Mouse (Mus musculus) G1E (cell line): Measurements from ENCODE around the gene Map4k4. TPM values are rescaled to one million over a fixed set of nuclear protein-coding genes. Genes with fewer than 3 reads are reported as not detected.

ENCODE experiments used
- ATAC-seq: 2 replicates; pipeline ENCODE4 v1.8.0; 2016; ENCODE audit warnings: mild to moderate bottlenecking; ENCODE audit not compliant: insufficient number of reproducible peaks, poor library complexity, low FRiP score, severe bottlenecking; ENCODE audit errors: extremely low read depth
- DNase-seq: peaks from one replicate; pipeline ENCODE4 v3.0.0; 2012; ENCODE audit warnings: low spot score
- H3K27me3 ChIP-seq: 2 replicates; pipeline ENCODE4 v1.6.1; 2012; ENCODE audit warnings: mild to moderate bottlenecking, low read length, inconsistent platforms; ENCODE audit not compliant: insufficient read depth
- H3K36me3 ChIP-seq: replicated peaks from 2 replicates; pipeline ENCODE3; 2012; ENCODE audit warnings: mild to moderate bottlenecking, inconsistent platforms
- H3K4me1 ChIP-seq: 2 replicates; pipeline ENCODE4 v1.6.1; 2012; ENCODE audit warnings: low read depth, low read length, inconsistent platforms, mixed read lengths; ENCODE audit not compliant: insufficient read depth
- H3K4me3 ChIP-seq: 2 replicates; pipeline ENCODE4 v1.5.1; 2012; ENCODE audit warnings: low read depth, mild to moderate bottlenecking, inconsistent platforms, low read length, moderate library complexity, mixed read lengths
- H3K9me3 ChIP-seq: replicated peaks from 2 replicates; pipeline ENCODE4 v1.6.1; 2012; ENCODE audit warnings: inconsistent platforms
- CTCF ChIP-seq: IDR thresholded peaks from 2 replicates; pipeline ENCODE4 v1.5.1; 2012; ENCODE audit warnings: low read depth, low read length, inconsistent platforms, mixed read lengths
- GATA1 ChIP-seq: IDR thresholded peaks from 2 replicates; pipeline ENCODE4 v1.6.1; 2012; ENCODE audit warnings: borderline replicate concordance, low read length, inconsistent platforms, mixed read lengths
- GATA2 ChIP-seq: IDR thresholded peaks from 2 replicates; pipeline ENCODE4 v1.6.1; 2012; ENCODE audit warnings: low read depth, low read length, inconsistent platforms, borderline replicate concordance
- POLR2AphosphoS5 ChIP-seq: IDR thresholded peaks from 2 replicates; pipeline ENCODE4 v1.6.1; 2012; ENCODE audit warnings: low read depth, low read length, inconsistent platforms; ENCODE audit not compliant: insufficient replicate concordance
- TAL1 ChIP-seq: conservative IDR thresholded peaks from 2 replicates; pipeline ENCODE4 v1.6.1; 2012; ENCODE audit warnings: low read depth, low read length, inconsistent platforms, mixed read lengths
- polyA plus RNA-seq: library from polyadenylated mRNA; stranded (reverse); fragments of >175 nt; gene quantifications from 2 replicates; pipeline ENCODE4 v1.2.3, GENCODE M21; 2012
- total RNA-seq, 2 experiments: library from RNA; stranded (forward) in 1 of 2; stranded (reverse) in 1 of 2; fragments of 200-1000 nt in 1 of 2; fragments of >200 nt in 1 of 2; fragmentation: Nextera tagmentation in 1 of 2; gene quantifications; 2 replicates each; pipeline ENCODE4 v1.2.3; 2014 to 2017

The Map4k4 gene
- total RNA-seq (2014; fragmentation: Nextera tagmentation) = not detected in 2 replicates
- total RNA-seq (2017) = 0.93 TPM in 2 replicates
- polyA plus RNA-seq = 0.01 TPM in 1 of 2 replicates, not detected in the other

- DNase-seq = no peak
- TF ChIP-seq CTCF (no peak), POLR2AphosphoS5 (no peak), GATA1 (no peak), TAL1 (no peak)
- Histone ChIP-seq H3K27me3 (no peaks in the 10 kb centered on the region), H3K9me3 (peaks cover 30% of the 10 kb centered on the region), H3K4me3 (no peak within 1 kb of the TSS; the same call in 1 of the 2 replicates), H3K36me3 (no peaks in the 10 kb centered on the region), H3K4me1 (no peaks in the 10 kb centered on the region)
- no peak for ATAC-seq
These were observed at the start of gene Map4k4 for GRCm38 (mm10) chr1:39900181-39901005. Gene Map4k4 (plus strand): TSS chr1:39900913.

GRCm38 (mm10) chr1:39855949-39856348 lies 44.8 kb upstream of the Map4k4 start:
- ATAC-seq = no peak

GRCm38 (mm10) chr1:39856795-39857447 lies 43.8 kb upstream of the Map4k4 start:
- Histone ChIP-seq H3K36me3 (no peaks in the 10 kb centered on the region), H3K4me1 (0 out of 2 replicates have a peak, but pooled peaks cover 3% of the 10 kb centered on the region), H3K4me3 (no peak overlapping the region), H3K27me3 (no peaks in the 10 kb centered on the region; the same call in 1 of the 2 replicates), H3K9me3 (no peaks in the 10 kb centered on the region)
- no peak for DNase-seq
- no peak for TF ChIP-seq POLR2AphosphoS5
- no peak for TF ChIP-seq CTCF
- TF ChIP-seq GATA1 = no peak
- TF ChIP-seq GATA2 = no peak
- no peak for TF ChIP-seq TAL1
- no peak for ATAC-seq

More at GRCm38 (mm10) chr1:39855949-39856348, 44.8 kb upstream of the Map4k4 start:
- H3K9me3 ChIP-seq = no peaks in the 10 kb centered on the region
- DNase-seq = no peak
- no peak overlapping the region for H3K4me3 ChIP-seq
- 0 out of 2 replicates have a peak, but pooled peaks cover 3% of the 10 kb centered on the region for H3K4me1 ChIP-seq
- no peaks in the 10 kb centered on the region; the same call in 1 of the 2 replicates for H3K27me3 ChIP-seq
- TF ChIP-seq CTCF = no peak
- no peaks in the 10 kb centered on the region for H3K36me3 ChIP-seq

GRCm38 (mm10) chr1:39857448-39857820 lies 43.3 kb upstream of the Map4k4 start:
- DNase-seq (no peak), ATAC-seq (no peak)

GRCm38 (mm10) chr1:39859213-39859612 lies 41.5 kb upstream of the Map4k4 start:
- TF ChIP-seq TAL1 (no peak), CTCF (no peak), GATA2 (no peak), GATA1 (no peak), POLR2AphosphoS5 (no peak)
- Histone ChIP-seq H3K9me3 (no peaks in the 10 kb centered on the region), H3K4me3 (no peak overlapping the region), H3K36me3 (no peaks in the 10 kb centered on the region), H3K27me3 (no peaks in the 10 kb centered on the region; the same call in 1 of the 2 replicates), H3K4me1 (0 out of 2 replicates have a peak, but pooled peaks cover 3% of the 10 kb centered on the region)
- DNase-seq = no peak
- no peak for ATAC-seq

More at GRCm38 (mm10) chr1:39857448-39857820, 43.3 kb upstream of the Map4k4 start:
- TF ChIP-seq POLR2AphosphoS5 (no peak), CTCF (no peak), TAL1 (no peak), GATA2 (no peak), GATA1 (no peak)
- Histone ChIP-seq H3K4me3 (no peak overlapping the region), H3K36me3 (no peaks in the 10 kb centered on the region), H3K27me3 (no peaks in the 10 kb centered on the region; the same call in 1 of the 2 replicates), H3K9me3 (no peaks in the 10 kb centered on the region), H3K4me1 (0 out of 2 replicates have a peak, but pooled peaks cover 3% of the 10 kb centered on the region)

GRCm38 (mm10) chr1:39866367-39867141 lies 34.2 kb upstream of the Map4k4 start:
- no peaks in the 10 kb centered on the region for H3K27me3 ChIP-seq
- no peaks in the 10 kb centered on the region for H3K36me3 ChIP-seq
- H3K4me3 ChIP-seq = no peak overlapping the region
- no peak for DNase-seq
- no peaks in the 10 kb centered on the region for H3K9me3 ChIP-seq
- H3K4me1 ChIP-seq = no peaks in the 10 kb centered on the region
- TF ChIP-seq CTCF (no peak), GATA2 (no peak), POLR2AphosphoS5 (no peak), GATA1 (no peak), TAL1 (no peak)
- ATAC-seq = no peak
